In the genomic region with DNA sequence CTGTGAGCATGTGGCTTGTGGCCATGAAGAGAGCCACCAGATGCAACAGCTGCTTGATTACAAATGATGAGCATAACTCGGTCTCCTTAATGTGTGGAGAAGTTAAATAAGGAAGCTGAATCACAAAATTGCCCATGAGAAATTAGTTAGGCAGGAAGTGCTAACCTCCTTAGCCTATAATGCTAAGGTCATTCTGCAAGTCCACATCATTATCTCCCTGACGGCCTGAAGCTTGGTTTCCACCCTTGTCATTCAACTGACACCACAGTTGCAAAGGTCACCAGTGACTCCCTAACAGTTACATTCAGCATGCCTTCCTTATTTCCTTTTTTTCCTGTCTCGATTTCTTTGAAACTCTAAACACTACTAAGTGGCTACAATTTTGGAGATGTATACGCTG, we compare ENCODE assay signal across 22 mouse cellular contexts. TPM values are rescaled to one million over a fixed set of nuclear protein-coding genes. Genes with fewer than 3 reads are reported as not detected.
DNase-seq lines count a peak whose midpoint lies in the region; ATAC-seq and TF ChIP-seq lines count a peak whose summit lies in the region.
"Had no signal": no experiment of that assay in that cellular context is flagged by ENCODE, and none has a peak within 500 bp of the region (broad histone marks: within the 10 kb centered on the region; RNA-seq: fewer than 3 reads in every experiment).

No protein-coding gene starts in this region.

- H3K4me3 ChIP-seq in C2C12 (ENCODE audit: insufficient read depth, poor library complexity, severe bottlenecking), result no peak overlapping the region
- H3K4me3 ChIP-seq: embryonic facial prominence, embryonic 10.5 days; embryonic facial prominence, embryonic 12.5 days; forebrain, embryonic 13.5 days; forebrain, embryonic 15.5 days had no signal

- H3ac ChIP-seq in C2C12 (ENCODE audit: control insufficient read depth, insufficient read length, low read depth), result no peak overlapping the region

- TF ChIP-seq CTCF in C2C12 (IDR thresholded peaks at IDR 0.05; ENCODE audit: control insufficient read depth, insufficient read depth, insufficient read length), result no peak

- no peaks in the 10 kb centered on the region for H3K79me2 ChIP-seq in C2C12 (ENCODE audit: control insufficient read depth, insufficient read depth)

- DNase-seq in kidney, postnatal 4 days, result no peak
- DNase-seq in adrenal gland, postnatal 10 days, result no peak
- DNase-seq in layer of hippocampus, adult 8-10 months (ENCODE audit: low spot score in 2 of 2), result no peak
- DNase-seq: adrenal gland, adult 8-10 months; adrenal gland, postnatal 25 days; B cell, adult 2 months; cerebellum, adult 11 months; cerebellum, adult 18-20 months; cerebellum, adult 8-10 months; cerebellum, adult 9-11 months; cerebellum, postnatal 14 days; cerebellum, postnatal 36 days; forebrain, postnatal 0 days had no signal

- H3K79me3 ChIP-seq in C2C12 (ENCODE audit: low read depth), result no peaks in the 10 kb centered on the region

- H3K36me3 ChIP-seq in C2C12 (ENCODE audit: control insufficient read depth, insufficient read depth), result no peaks in the 10 kb centered on the region
- H3K36me3 ChIP-seq: embryonic facial prominence, embryonic 10.5 days; embryonic facial prominence, embryonic 12.5 days; forebrain, embryonic 15.5 days had no signal

- H3K27me3 ChIP-seq in C2C12 (ENCODE audit: control insufficient read depth, insufficient read depth, insufficient read length), result no peaks in the 10 kb centered on the region
- H3K27me3 ChIP-seq: embryonic facial prominence, embryonic 12.5 days; forebrain, embryonic 13.5 days; forebrain, embryonic 15.5 days had no signal

- peak; percentile 93 for ATAC-seq in common myeloid progenitor, adult 5-6 weeks (replicated peaks; ENCODE audit: low read depth, poor library complexity, severe bottlenecking)
- ATAC-seq: activated CD4-positive, CD25-positive, alpha-beta regulatory T cell, adult 4 months; forebrain, embryonic 13.5 days; forebrain, embryonic 15.5 days; forebrain, postnatal 0 days had no signal

TF ChIP-seq in C2C12, 6 proteins besides CTCF, POLR2A, EP300 and RAD21:
- TF ChIP-seq USF1 (IDR thresholded peaks at IDR 0.05; ENCODE audit: low read depth) (no peak), MYOD1 (IDR thresholded peaks at IDR 0.05; ENCODE audit: control insufficient read depth, insufficient read length, low read depth) (peak; percentile 49)

RNA-seq across cellular contexts. Expression of gene AI593442, which starts 55.7 kb away (rescaled TPM):
- polyA plus RNA-seq in C2C12 (2012; fragmentation: generic; extraction: Trizol), result not detected
- total RNA-seq in common myeloid progenitor, adult 5-6 weeks (2017), result not detected in 2 replicates
- under 1 TPM; 0.12 to 0.15 TPM for total RNA-seq in adrenal gland, postnatal 10 days (2021)
- 100 to 1,000 TPM; 110 to 120 (median 117) TPM for total RNA-seq in layer of hippocampus, adult 8-10 months (2022)
- total RNA-seq: adrenal gland, adult 18-20 months; MEL had no signal
- polyA plus RNA-seq: activated CD4-positive, CD25-positive, alpha-beta regulatory T cell, adult 4 months had no signal

Comparison
In these comparisons a context has a peak if more than half of its experiments do, and no peak if none do; other contexts are left out.
1. RNA of gene AI593442, which starts 55.7 kb away (total RNA-seq): 110 to 120 TPM in layer of hippocampus, adult 8-10 months; 0.12 to 0.15 TPM in adrenal gland, postnatal 10 days and not detected in common myeloid progenitor, adult 5-6 weeks; every median in the first group is over 10 times any median in the second.